Mouse (Mus musculus): Measurements from ENCODE around the gene Lbhd2.

Gene Lbhd2

DNA sequence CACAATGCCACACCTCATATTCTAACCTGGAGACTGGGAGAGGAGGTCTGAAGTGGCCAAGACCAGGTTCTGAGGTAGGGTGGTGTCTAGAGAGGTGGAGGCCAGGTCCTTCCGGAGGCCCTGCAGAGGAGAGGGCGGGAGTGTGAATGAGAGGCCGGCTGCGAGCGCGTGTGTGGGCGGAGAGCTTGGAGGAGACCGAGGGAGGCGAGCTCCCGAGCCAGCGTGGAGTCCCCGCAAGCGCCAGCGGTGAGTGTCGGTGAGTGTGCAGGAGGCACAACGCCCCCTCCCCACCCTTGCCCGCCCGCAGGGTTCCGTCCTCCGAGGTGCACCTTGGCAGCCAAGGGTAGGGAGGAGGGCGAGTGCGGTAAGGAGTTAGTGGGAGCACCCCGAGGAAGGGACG, at the start of gene Lbhd2:
Gene Lbhd2 (plus strand): TSS at position 188 of the 400 bp plus-strand sequence.
- no peak for DNase-seq (ENCODE audit: low read depth, low spot score)

DNA sequence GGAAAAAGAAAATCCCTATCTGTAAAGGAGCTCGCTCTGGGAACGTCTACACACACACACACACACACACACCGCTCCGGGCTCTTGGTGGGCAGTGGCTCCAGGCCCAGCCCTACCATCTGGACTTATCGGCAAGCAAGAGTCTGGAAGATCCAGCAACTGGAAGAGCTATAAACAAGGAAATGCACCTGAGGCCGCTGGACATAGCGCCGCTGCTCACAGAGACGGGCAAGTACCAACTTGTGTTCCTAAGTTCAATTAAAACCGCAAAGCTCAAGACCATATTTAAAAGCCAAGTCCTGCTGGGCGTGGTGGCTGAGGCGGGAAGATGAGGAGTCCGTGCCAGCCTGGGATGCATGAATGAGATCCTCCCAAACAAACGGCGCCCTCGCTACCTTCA, 45.9 kb upstream of the Lbhd2 start:
- no peak for DNase-seq (ENCODE audit: low read depth, low spot score)

DNA sequence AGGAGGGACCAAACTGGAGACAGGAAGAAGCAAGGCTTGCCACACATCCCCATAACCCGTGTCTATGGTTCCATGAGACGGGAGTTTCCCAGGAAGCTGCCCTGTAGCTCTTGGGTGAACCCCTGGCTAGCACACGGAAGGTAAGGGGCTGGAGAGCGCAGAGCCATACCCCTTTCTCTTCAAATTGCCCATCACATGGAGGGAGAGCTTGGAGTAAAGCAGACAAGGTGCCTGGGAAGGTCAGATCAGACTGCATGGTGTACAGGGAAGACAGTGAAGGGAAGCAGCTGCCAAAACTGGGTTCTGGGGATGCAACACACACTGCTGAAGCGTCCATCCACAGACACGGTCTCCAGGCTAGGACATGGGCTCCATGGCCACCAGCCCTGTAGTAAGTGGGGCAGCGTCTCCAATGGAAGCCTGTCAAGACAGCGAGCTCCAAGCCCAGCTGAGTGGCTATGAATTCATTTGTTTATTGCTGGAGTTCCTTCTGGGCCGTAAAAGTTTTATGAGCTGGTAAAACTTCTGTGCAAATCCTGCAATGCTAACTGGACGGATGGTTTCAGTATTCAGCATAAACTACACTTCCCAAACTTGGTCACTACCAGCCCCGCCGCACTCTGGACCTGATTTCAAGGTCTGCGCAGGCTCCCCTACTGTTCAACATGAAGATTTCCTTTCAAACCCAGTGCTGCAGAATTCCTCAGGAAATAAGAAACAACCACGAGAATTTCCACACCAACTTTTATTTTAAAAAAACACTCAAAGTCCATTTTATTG, 45.1 kb upstream of the Lbhd2 start:
- no peak for DNase-seq (ENCODE audit: low read depth, low spot score)

DNA sequence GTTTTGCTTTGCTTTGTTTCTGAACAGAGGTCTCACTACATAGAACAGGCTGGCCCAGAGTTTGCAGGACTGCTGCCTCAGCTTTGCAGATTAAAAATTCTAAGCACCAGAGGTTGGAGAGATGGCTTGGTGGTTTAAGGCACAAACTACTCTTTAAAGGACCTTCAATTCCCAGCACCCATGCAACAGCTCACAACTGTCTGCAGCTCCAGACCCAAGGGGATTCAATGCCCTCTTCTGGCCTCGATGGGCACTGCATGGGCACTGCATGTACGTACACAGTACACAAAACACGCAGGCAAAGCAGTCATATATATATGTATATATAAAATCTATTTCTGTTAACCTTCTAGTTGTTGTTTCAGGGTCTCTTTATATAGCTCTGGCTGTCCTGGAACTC, 42.4 kb upstream of the Lbhd2 start:
- DNase-seq (ENCODE audit: low read depth, low spot score) = no peak

DNA sequence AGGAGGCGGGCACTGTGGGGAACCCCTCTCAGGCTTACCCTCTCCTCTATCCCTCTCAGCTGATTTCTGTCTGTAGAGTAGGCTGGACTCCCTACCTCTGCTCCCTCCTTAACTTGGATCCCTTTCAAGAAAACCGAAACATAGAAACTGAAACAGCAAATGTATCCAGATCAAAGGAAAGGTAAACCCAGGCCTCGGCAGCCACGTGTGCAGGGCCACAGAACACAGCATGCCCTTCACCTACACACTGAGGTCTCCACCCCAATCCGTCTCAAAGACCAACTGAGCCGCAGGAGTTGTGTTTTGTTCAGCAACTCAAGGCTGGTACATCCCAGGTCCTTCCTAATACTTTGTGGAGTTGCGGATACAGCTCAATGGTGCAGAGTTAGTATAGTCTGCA, 39.5 kb upstream of the Lbhd2 start:
- DNase-seq (ENCODE audit: low read depth, low spot score) = no peak

DNA sequence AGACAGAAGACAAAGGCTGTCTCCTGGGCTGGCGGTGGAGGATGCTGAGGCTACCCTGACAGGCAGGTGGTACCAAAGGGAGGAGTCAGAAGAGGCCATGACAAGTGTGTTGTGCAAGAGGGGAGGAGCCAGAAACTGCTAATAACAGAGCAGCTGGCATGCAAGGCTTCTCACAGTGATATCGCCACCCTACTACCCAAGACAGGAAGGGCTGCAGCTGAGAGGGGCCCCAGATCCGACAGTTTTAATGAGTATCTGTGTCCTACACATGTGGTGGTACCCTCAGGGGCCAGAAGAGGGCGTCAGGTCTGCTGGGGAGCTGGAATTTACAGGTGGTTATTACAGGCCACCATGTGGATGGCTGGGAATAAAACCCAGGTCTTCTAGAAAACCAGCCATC, 36.4 kb upstream of the Lbhd2 start:
- no peak for DNase-seq (ENCODE audit: low read depth, low spot score)

DNA sequence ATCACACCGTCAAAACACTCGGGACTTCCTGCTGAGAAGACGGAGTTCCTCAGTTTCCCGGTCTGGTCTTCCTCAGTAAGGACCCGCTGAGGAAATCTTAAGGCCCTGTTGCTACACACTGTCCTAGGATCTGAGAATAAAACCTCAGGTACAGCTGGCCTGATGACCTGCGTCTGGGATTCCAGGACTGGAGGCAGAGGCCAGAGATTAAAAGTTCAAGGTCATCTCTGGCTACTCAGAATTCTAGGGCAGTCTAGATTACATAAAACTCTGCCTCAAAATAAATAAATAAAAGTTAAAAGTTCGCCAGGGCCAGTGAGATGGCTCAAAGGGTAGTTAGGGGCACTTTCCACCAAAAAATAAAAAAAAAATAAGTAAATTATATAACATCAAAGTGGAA, 34.7 kb upstream of the Lbhd2 start:
- no peak for DNase-seq (ENCODE audit: low read depth, low spot score)

DNA sequence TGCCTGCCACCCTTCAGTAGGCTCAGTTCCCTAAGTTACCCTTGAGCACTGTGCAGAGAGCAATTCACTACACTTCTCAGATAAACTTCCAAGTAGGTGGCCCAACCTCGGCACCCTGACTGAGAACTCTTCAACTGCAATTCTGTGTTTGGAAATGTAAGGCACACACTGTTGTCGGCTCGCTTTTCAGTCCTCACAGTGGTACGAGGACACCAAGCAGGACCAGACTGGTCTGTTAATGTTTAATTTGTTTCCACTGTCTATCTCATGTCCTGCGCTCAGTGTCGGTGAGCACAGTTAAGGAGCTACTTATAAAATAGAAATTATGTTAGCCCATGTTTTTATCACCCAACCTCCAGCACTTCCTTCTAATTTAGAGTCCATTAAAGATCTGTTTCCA, 33.2 kb upstream of the Lbhd2 start:
- DNase-seq (ENCODE audit: low read depth, low spot score) = no peak

DNA sequence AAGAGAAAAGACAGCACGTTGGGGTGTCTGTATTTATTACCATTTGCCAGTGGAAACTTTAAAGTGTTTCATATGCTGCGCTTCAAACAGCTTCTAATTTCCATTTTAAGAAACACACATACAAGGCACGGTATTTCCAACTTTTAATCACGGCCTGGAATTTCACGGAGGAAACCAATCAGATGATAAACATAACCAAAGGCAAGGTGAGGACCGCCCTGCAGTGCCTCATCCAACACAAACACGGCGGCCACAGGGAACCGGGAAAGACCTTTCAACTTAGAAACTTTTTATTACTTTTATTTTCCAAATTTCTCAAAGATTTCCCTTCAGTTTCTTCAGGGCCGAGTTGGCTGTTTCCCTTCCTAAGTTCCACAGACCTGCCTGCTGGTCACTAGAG, 31.9 kb upstream of the Lbhd2 start:
- DNase-seq (ENCODE audit: low read depth, low spot score) = no peak

DNA sequence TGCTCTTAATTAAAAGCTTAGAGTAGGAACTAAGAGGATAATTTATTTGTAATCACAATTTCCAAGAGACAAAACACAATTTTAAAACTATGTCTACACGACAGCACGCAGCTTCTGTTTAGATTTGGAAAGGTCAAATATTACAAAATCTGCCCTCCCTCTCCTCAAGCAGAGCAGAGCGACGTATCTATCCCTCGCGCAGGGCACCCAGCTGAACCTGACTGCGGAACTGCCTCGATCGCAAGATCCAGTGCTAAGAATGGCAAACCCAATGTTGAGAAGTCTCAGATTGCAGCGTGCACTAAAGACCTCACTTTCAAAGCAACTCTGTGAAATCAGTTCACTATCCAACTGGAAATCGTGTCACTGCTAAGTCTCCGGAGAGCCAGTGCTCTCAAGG, 31.1 kb upstream of the Lbhd2 start:
- no peak for DNase-seq (ENCODE audit: low read depth, low spot score)

DNA sequence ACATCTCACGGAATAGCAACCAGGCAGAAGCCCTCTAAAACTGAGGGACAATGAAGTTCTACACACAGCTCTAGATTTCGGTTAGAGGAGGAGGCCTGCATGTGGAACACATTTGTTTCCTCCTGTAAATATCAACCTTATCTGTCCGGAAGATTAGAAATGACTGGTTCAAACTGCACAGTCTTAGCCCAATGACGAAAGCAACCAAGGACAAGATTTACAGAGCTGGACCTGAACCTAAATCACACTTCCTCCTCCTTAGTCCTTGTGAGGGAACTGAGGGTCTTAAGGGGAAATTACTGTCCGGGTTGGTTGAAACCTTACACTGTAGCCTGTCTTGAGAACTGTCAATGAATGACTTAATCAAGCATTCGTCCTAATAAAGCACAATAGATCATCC, 30.6 kb upstream of the Lbhd2 start:
- DNase-seq (ENCODE audit: low read depth, low spot score) = no peak

DNA sequence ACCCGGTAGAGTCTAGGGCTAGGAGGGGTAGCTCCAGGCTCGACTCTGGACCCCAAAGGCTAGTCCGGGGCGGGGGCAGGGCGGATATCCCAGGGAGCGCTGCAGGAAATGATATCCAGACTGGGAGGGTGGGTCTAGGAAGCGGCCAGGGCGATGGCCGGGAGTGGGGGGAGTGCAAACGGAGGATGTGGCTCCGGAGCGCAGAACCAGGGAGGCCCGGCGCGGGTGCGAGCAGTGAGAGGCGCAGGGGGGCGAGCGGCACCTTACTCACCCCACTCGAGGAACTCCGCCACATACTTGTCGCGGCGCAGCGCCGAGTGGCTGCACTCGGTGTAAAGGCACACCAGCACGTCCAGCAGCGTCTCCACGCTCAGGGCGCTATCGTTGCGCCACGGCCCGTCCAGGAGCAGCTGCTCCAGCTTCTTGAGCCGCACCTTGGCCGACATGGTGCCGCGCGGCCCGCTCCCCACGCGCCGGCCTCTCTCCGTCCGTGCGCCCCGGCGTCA, 29.7 kb upstream of the Lbhd2 start:
- DNase-seq (ENCODE audit: low read depth, low spot score) = no peak

DNA sequence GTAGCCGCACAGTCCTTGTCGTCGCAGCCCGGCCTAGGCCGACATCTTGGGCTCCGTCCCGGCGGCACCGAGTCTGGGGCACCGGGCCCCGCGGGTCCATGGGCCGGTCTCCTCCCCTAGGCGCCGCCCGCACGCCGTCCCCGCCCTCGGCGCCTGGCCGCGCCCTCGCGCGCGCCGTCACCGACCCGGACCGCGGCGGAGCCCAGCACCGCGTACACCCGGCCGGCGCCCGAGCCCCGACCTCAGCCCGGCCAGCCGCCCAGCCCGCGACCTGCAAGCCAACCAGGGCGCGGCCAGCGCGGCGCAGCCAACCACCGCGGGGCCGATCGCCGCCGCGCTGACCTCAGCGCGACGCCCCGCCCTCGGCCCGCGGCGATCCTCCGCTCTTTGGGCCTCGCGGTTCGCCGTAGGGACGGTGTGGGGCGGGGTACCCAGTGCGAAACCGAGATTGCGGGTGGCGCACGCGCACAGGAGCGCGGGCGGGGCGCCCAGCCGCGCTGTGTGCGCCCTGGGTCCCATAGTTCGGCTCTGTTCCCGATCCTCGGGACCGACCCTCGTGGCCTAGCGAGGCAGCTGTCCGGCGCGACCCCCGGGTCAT, 29.1 kb upstream of the Lbhd2 start, which contains the start of gene Cdc42bpb:
Gene Cdc42bpb (minus strand): TSS at position 343 of the 598 bp plus-strand sequence.
- peak; percentile 66 for DNase-seq (ENCODE audit: low read depth, low spot score)

DNA sequence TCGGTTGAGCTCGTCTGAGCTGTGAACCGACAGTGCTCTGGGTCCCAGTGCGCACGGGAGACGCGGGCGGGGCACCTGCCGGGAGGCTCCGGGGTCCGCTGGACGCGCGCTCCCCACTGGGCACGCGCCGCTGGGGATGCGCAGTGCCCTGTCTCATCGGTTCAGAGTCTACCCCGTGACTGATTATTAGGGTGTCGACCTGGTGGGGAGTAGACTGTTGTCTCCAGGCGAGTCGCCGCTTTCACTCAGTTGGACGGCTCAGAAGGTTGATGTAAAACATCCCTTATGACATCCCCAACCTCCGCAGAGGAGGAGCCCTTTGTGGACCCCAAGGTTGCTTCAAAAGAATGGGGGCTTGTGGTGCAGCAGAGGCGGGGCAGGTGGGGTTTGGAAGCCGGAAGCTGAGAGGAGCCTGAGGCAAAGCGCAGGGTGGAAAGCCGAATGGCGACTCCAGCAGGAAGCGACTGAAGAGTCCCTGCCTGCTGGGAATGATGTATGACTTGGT, 28.6 kb upstream of the Lbhd2 start:
- no peak for DNase-seq (ENCODE audit: low read depth, low spot score)

DNA sequence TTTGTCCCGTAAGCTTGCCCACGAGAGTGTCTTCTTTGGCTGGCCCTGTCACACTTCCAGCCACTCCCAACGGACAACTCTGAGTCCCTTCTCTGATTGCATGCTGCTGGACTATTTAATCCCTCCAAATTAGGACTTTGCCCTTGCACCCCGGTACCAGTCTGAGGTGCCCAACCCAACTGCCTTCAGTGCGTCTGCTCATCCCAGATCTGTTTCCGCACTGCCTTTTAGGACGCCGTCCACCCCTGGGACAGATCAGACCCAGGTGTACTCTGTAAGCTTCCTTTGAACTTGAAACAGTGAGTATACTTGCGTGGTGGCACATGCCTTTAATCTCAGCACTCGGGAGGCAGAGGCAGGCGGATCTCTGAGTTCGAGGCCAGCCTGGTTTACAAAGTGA, 27.8 kb upstream of the Lbhd2 start:
- no peak for DNase-seq (ENCODE audit: low read depth, low spot score)

DNA sequence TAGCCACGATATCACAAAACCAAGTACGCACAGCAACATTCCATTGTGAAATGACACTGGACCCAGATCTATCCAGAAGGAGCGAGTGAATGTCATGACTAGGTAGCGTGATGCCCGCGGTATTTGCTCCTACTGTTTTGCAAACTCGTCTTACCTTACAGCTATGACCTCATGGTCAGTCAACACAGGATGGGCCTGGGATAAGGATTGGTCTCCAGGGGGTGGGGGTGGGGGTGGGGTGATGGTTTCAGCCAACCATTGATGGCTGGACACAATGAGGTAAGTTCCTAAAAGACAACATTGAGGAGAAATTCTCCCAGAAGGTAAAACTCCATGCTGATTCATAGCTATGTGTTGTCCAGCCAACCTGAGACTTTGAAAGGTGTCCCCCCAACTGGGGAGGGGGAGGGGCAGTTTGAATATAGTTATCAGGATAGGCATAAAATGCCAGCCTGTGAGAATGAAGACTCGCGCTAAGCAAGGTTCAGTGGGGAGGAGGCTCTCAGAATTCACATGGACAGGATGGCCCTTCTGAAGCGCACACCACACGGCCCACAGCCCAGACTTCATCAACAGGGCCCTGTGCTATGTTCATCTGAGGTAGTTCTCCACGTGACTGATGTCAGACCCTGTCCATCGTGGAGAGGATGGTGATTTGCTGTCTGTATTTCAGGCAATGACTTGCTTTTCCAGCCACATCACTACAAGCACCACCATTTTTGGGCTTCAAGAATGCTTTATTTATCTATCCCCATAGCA, 20.5 kb upstream of the Lbhd2 start:
- no peak for DNase-seq (ENCODE audit: low read depth, low spot score)

DNA sequence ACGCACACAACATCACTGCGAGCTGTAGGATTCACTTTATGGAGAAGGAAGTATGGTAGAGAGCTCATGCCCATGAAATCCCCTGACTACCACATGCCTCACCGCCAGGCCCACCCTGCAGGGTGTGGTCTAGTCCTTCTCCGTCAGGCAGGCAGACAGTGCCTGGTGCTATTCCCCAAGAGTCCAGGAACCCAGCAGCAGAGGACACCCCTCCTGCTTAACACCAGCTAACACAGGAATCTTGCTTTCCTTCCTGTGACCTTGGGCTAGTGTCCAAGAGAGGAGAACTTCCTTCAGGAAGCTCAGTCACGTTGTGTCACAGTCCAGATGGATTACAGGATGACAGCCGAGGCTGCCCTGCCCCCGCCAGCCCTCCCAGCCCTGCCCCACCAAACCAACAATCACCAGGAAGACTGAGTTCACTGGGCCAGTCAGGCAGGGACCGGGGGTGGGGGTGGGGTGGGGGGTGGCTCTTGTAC, 19.9 kb upstream of the Lbhd2 start:
- DNase-seq (ENCODE audit: low read depth, low spot score) = no peak

DNA sequence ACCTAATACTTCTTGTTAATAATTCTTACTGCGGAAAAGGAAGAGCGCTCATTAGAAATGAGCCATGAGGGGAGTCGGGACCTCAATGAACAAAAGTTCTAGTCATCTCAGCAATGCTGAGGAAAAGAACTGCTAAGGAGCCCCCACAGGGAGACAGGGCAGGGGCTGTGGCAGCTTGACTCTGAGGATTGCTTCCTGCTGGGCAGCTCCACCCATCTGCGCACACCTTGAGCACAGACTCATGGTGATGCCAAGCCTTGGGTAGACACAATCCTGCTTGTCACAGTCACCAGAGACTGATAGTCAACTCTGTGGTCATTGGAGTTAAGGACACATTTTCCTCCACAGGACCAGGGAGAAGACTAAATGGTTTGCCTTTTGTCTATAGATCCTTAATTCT, 19.5 kb upstream of the Lbhd2 start:
- DNase-seq (ENCODE audit: low read depth, low spot score) = no peak

DNA sequence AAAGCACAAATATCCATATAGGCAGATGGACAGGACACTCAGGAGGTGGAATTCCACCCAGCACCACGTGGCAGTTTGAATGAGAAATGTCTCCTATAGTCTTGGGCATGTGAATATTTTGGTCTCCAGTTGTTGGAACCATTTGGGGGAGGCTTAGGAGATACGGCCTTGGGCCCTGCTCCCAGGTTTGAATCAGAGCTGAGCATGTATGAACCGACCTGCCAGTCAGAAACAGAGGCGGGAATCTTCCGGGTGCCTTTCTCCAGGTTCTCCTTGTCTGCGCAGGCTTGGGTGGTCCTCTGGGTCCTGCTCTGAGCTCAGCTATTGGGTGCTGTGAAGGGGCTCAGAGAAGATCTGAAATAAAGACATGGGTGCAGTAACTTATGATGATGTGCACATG, 12.6 kb upstream of the Lbhd2 start:
- no peak for DNase-seq (ENCODE audit: low read depth, low spot score)

DNA sequence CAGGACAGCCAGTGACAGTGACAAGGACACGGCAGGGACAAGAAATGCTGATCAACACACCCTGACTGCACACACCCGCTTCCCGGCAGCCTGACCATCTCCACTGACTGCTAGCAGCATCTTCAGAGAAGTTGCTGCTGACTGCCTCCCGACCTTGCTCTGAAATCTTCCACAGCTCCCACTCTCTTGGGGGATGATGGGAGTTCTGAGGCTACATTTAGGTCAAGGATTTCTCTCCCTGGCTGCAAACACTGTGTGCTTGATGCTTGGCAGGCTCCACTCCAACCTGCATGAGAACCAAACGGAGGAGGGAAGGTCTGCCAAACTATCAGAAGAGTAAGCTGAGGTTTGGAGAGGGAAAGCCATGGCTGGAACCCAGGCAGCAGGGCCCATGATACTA, 9.6 kb upstream of the Lbhd2 start:
- no peak for DNase-seq (ENCODE audit: low read depth, low spot score)

DNA sequence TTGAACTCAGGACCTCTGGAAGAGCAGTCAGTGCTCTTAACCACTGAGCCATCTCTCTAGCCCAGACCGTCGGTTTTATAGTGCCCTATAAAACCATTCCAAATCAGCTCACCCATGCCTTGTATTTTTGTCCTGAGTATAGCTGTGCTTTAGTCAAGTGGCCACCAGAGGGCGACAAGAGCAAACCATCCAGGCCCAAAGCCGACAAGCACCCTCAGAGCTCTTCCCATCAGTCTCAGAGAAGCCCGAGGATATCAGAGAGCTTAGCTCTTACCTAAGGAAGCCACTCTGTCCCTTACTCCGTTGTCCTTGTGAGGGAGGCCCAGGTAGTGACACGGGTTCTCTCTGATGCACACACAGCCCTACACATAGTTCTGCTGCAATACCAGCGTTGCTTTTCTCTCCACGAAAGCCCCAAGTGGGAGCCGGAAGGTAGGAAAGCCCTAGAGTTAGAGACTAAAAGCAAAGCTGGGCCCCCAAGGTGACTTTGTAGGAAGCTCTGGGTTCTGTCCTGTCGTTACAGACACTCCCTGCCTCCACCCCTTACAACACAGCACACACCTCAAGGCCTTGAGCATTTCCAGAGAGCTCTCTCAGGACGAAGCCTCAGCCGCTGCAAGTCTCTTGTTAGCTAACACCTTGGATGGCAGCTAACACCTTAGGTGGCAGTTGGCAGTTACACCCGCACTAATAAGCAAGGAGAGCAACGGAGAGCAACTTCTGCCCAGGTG, 5.0 kb upstream of the Lbhd2 start:
- DNase-seq (ENCODE audit: low read depth, low spot score) = peak; percentile 45

DNA sequence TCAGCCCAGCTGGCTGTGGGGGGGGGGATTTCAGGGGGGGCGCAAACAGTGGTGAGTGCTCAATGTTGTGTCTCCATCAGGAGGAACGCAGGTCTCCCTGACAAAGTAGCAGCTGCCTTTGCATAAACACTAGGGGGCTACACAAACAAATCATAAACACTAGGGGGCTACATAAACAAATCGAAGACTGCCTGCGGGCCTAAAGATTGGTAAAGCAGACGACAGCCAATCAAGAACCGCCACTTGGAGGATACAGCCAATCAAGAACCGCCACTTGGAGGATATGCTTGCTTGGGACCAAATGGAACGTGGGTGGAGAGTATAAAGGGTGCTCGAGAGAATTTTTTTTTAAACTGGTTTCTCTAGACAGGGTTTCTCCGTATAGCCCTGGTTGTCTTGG, 1.7 kb upstream of the Lbhd2 start:
- no peak for DNase-seq (ENCODE audit: low read depth, low spot score)
